Mouse (Mus musculus) kidney, embryonic 14.5 days (tissue): ENCODE data around the gene Ddx39. TPM values are rescaled to one million over a fixed set of nuclear protein-coding genes. Genes with fewer than 3 reads are reported as not detected.
A peak's percentile ranks its signal among the peaks of the same experiment; 100 is the strongest.

ENCODE experiments used
- ATAC-seq: fragments of 200-750 bp; cut with Nextera tagmentation; 2 replicates; pipeline ENCODE4 v1.8.0; 2017; ENCODE audit warnings: moderate number of reproducible peaks, mild to moderate bottlenecking, moderate TSS enrichment, moderate library complexity; ENCODE audit not compliant: low FRiP score, low TSS enrichment
- H3K27ac ChIP-seq: fragments of 300-500 bp; sonication (generic); 2 replicates; pipeline ENCODE4 v1.5.1; 2014; ENCODE audit warnings: low read depth, mild to moderate bottlenecking, low read length, moderate library complexity, mixed read lengths
- H3K27me3 ChIP-seq: fragments of 300-500 bp; sonication (generic); 2 replicates; pipeline ENCODE4 v1.6.1; 2014; ENCODE audit warnings: mild to moderate bottlenecking, low read length; ENCODE audit not compliant: control insufficient read depth, insufficient read depth
- H3K36me3 ChIP-seq: fragments of 300-500 bp; sonication (generic); 2 replicates; pipeline ENCODE4 v1.6.1; 2014; ENCODE audit warnings: low read length, mixed read lengths; ENCODE audit not compliant: control insufficient read depth, insufficient read depth
- H3K4me1 ChIP-seq: fragments of 300-500 bp; sonication (generic); 2 replicates; pipeline ENCODE4 v1.6.1; 2014; ENCODE audit warnings: low read length, mixed read lengths; ENCODE audit not compliant: control insufficient read depth, insufficient read depth
- H3K4me2 ChIP-seq: fragments of 300-500 bp; sonication (generic); replicated peaks from 2 replicates; pipeline ENCODE4 v1.6.1; 2014; ENCODE audit warnings: low read depth, mild to moderate bottlenecking, low read length
- H3K4me3 ChIP-seq: fragments of 300-500 bp; sonication (generic); 2 replicates; pipeline ENCODE4 v1.5.1; 2014; ENCODE audit warnings: mild to moderate bottlenecking, low read length
- H3K9ac ChIP-seq: fragments of 300-500 bp; sonication (generic); 2 replicates; pipeline ENCODE4 v1.6.1; 2014; ENCODE audit warnings: low read depth, mild to moderate bottlenecking, low read length, moderate library complexity
- H3K9me3 ChIP-seq: fragments of 300-500 bp; sonication (generic); 2 replicates; pipeline ENCODE4 v1.6.1; 2016; ENCODE audit warnings: low read length; ENCODE audit not compliant: control insufficient read depth
- WGBS: fragments of 180-500 bp; shearing (Covaris S2); extraction: QIAGEN DNeasy Blood & Tissue Kit; methylation state at CpG from one replicate; pipeline ENCODE4 v1.1.7; 2014; 5-methylcytosine and 5-hydroxymethylcytosine counted together
- polyA plus RNA-seq: library from polyadenylated mRNA; unstranded; fragments of >200 nt; fragmentation: Nextera tagmentation; extraction: Ambion mirVana; gene quantifications from 2 replicates; pipeline ENCODE4 v1.2.1, GENCODE M21; 2014

The Ddx39 gene
- polyA plus RNA-seq, 1 experiment from 2014 or later: 194 TPM

GRCm38 (mm10) chr8:83725521-83726102 is 10.6 kb downstream of the Ddx39 start:
- no peak for ATAC-seq
- Histone ChIP-seq H3K9me3 (no peaks in the 10 kb centered on the region), H3K27me3 (no peaks in the 10 kb centered on the region), H3K36me3 (peaks cover 62% of the 10 kb centered on the region), H3K27ac (no peak overlapping the region), H3K4me1 (no peaks in the 10 kb centered on the region), H3K9ac (no peak overlapping the region), H3K4me3 (no peak overlapping the region), H3K4me2 (no peak overlapping the region)
- WGBS: 94% methylated on average over 8 of the region's 8 CpGs

GRCm38 (mm10) chr8:83729009-83729807 is 14.2 kb downstream of the Ddx39 start:
- 80% methylated on average over 11 of the region's 11 CpGs for WGBS
- ATAC-seq: no peak; the same call in 1 of the 2 replicates
- H3K9ac ChIP-seq: no peak overlapping the region
- no peak overlapping the region for H3K27ac ChIP-seq
- no peak overlapping the region for H3K4me3 ChIP-seq
- peaks cover 26% of the 10 kb centered on the region for H3K36me3 ChIP-seq
- no peak overlapping the region for H3K4me2 ChIP-seq
- H3K27me3 ChIP-seq: no peaks in the 10 kb centered on the region
- no peaks in the 10 kb centered on the region for H3K9me3 ChIP-seq
- no peaks in the 10 kb centered on the region for H3K4me1 ChIP-seq

- no peaks in the 10 kb centered on the region for H3K4me1 ChIP-seq
- no peaks in the 10 kb centered on the region for H3K27me3 ChIP-seq
- no peaks in the 10 kb centered on the region for H3K9me3 ChIP-seq
- peaks cover 7% of the 10 kb centered on the region; the same call in 1 of the 2 replicates for H3K36me3 ChIP-seq
- H3K4me3 ChIP-seq: no peak overlapping the region
- no peak for ATAC-seq
- no peak overlapping the region for H3K9ac ChIP-seq
- WGBS: 83% methylated on average over 5 of the region's 5 CpGs
- H3K27ac ChIP-seq: no peak overlapping the region
- no peak overlapping the region for H3K4me2 ChIP-seq
Measured at GRCm38 (mm10) chr8:83731906-83732305, 16.9 kb downstream of the Ddx39 start.

- Histone ChIP-seq H3K27ac (no peak overlapping the region), H3K9ac (no peak overlapping the region), H3K4me3 (no peak overlapping the region), H3K36me3 (peaks cover 7% of the 10 kb centered on the region; the same call in 1 of the 2 replicates), H3K4me1 (peaks cover 5% of the 10 kb centered on the region; the same call in 1 of the 2 replicates), H3K4me2 (no peak overlapping the region), H3K27me3 (no peaks in the 10 kb centered on the region), H3K9me3 (no peaks in the 10 kb centered on the region)
- no peak for ATAC-seq
- 77% methylated on average over 6 of the region's 6 CpGs for WGBS
Measured at GRCm38 (mm10) chr8:83732919-83733318, 17.9 kb downstream of the Ddx39 start.

GRCm38 (mm10) chr8:83736681-83737080 is 21.7 kb downstream of the Ddx39 start:
- Histone ChIP-seq H3K4me2 (no peak overlapping the region), H3K4me1 (peaks cover 14% of the 10 kb centered on the region; the same call in 1 of the 2 replicates), H3K27me3 (no peaks in the 10 kb centered on the region), H3K9me3 (no peaks in the 10 kb centered on the region), H3K9ac (no peak overlapping the region), H3K4me3 (no peak overlapping the region), H3K27ac (no peak overlapping the region), H3K36me3 (no peaks in the 10 kb centered on the region; the same call in 1 of the 2 replicates)
- ATAC-seq: no peak
- WGBS: 91% methylated on average over 4 of the region's 4 CpGs

- no peak overlapping the region for H3K4me3 ChIP-seq
- H3K36me3 ChIP-seq: no peaks in the 10 kb centered on the region
- H3K27ac ChIP-seq: peak overlapping the region; percentile 74
- no peaks in the 10 kb centered on the region for H3K9me3 ChIP-seq
- peaks cover 14% of the 10 kb centered on the region; the same call in 1 of the 2 replicates for H3K4me1 ChIP-seq
- H3K9ac ChIP-seq: no peak overlapping the region
- no peaks in the 10 kb centered on the region for H3K27me3 ChIP-seq
- 91% methylated on average over 4 of the region's 4 CpGs for WGBS
- H3K4me2 ChIP-seq: no peak overlapping the region
- no peak for ATAC-seq
Measured at GRCm38 (mm10) chr8:83737346-83737745, 22.4 kb downstream of the Ddx39 start.

- peak; percentile 68 for ATAC-seq
- Histone ChIP-seq H3K9me3 (no peaks in the 10 kb centered on the region), H3K9ac (no peak overlapping the region), H3K4me3 (no peak overlapping the region), H3K4me1 (peaks cover 14% of the 10 kb centered on the region; the same call in 1 of the 2 replicates), H3K27ac (peak overlapping the region; percentile 74), H3K27me3 (no peaks in the 10 kb centered on the region), H3K4me2 (no peak overlapping the region), H3K36me3 (no peaks in the 10 kb centered on the region)
- WGBS: 41% methylated on average over 4 of the region's 4 CpGs
Measured at GRCm38 (mm10) chr8:83737852-83738562, 23.0 kb downstream of the Ddx39 start.

GRCm38 (mm10) chr8:83738949-83739710 is 24.2 kb downstream of the Ddx39 start:
- Histone ChIP-seq H3K27me3 (no peaks in the 10 kb centered on the region), H3K9ac (no peak overlapping the region), H3K4me2 (peak overlapping the region; percentile 92; the same call in 1 of the 2 replicates), H3K27ac (peak overlapping the region; percentile 63; the same call in 1 of the 2 replicates), H3K4me3 (peak overlapping the region; percentile 6; the same call in 1 of the 2 replicates), H3K36me3 (no peaks in the 10 kb centered on the region), H3K4me1 (peaks cover 14% of the 10 kb centered on the region; the same call in 1 of the 2 replicates), H3K9me3 (no peaks in the 10 kb centered on the region)
- 70% methylated on average over 10 of the region's 10 CpGs for WGBS
- peak; percentile 13; the same call in 1 of the 2 replicates for ATAC-seq
